26 mouse cellular contexts compared by ENCODE assay signal in genomic region chr3:20734302-20734701, GRCm38 (mm10).
DNase-seq lines count a peak whose midpoint lies in the region; ATAC-seq and TF ChIP-seq lines count a peak whose summit lies in the region.
"Had no signal": no experiment of that assay in that cellular context is flagged by ENCODE, and none has a peak within 500 bp of the region (broad histone marks: within the 10 kb centered on the region; RNA-seq: fewer than 3 reads in every experiment).

No protein-coding gene starts in this region.

- ATAC-seq in liver, postnatal 0 days, result no peak
- ATAC-seq: activated CD4-positive, CD25-positive, alpha-beta regulatory T cell, adult 4 months; forebrain, embryonic 15.5 days; hindbrain, embryonic 16.5 days; midbrain, embryonic 15.5 days had no signal

- H3K27me3 ChIP-seq in liver, adult 2 months (ENCODE audit: control insufficient read depth, insufficient read depth, low read length), result no peaks in the 10 kb centered on the region
- no peaks in the 10 kb centered on the region for H3K27me3 ChIP-seq in liver, postnatal 0 days (ENCODE audit: insufficient read depth, low read length)
- H3K27me3 ChIP-seq: embryonic facial prominence, embryonic 13.5 days; forebrain, embryonic 15.5 days; kidney, embryonic 15.5 days; liver, embryonic 13.5 days; midbrain, embryonic 15.5 days; neural tube, embryonic 15.5 days had no signal

- H3K9ac ChIP-seq in liver, adult 2 months (ENCODE audit: low read depth, low read length), result no peak overlapping the region
- H3K9ac ChIP-seq in liver, postnatal 0 days (replicated peaks), result no peak overlapping the region
- H3K9ac ChIP-seq: embryonic facial prominence, embryonic 13.5 days; forebrain, embryonic 15.5 days; kidney, embryonic 15.5 days; liver, embryonic 13.5 days; lung, embryonic 14.5 days; midbrain, embryonic 15.5 days; neural tube, embryonic 15.5 days had no signal

- no peak for TF ChIP-seq EP300 in liver, postnatal 0 days (IDR thresholded peaks at IDR 0.05; ENCODE audit: low read depth)

- DNase-seq in layer of hippocampus, adult 2 months (ENCODE audit: low spot score in 2 of 2), result peak; percentile 23 to 66
- no peak for DNase-seq in layer of hippocampus, postnatal 36 days
- DNase-seq in liver, adult 2 months (ENCODE audit: extremely low read depth, low read depth, low spot score), result peak; percentile 5
- no peak for DNase-seq in liver, postnatal 0 days
- DNase-seq in layer of hippocampus, adult 8-10 months (ENCODE audit: low spot score in 2 of 2), result peak; percentile 4 to 28
- peak; percentile 45 for DNase-seq in telencephalon, adult 2 months (ENCODE audit: low read depth, low spot score)
- no peak for DNase-seq in heart, postnatal 14 days
- DNase-seq: adrenal gland, adult 2 months; B cell, adult 2 months; cerebellum, adult 9-10 months; gastrocnemius, postnatal 14 days; kidney, adult 18-20 months; kidney, postnatal 25 days; liver, embryonic 13.5 days; lung, embryonic 14.5 days; lung, postnatal 14 days; right cerebral cortex, postnatal 4 days; thymus, postnatal 4 days had no signal

- no peaks in the 10 kb centered on the region for H3K79me2 ChIP-seq in liver, adult 2 months (ENCODE audit: control insufficient read depth, insufficient read depth, low read length)

- no peak for TF ChIP-seq CTCF in layer of hippocampus, adult 2 months (conservative IDR thresholded peaks at IDR 0.05)
- TF ChIP-seq CTCF in liver, adult 2 months (IDR thresholded peaks at IDR 0.05; ENCODE audit: low read depth, low read length), result no peak
- TF ChIP-seq CTCF in liver, postnatal 0 days (IDR thresholded peaks at IDR 0.05; ENCODE audit: low read depth), result no peak

- no peaks in the 10 kb centered on the region for H3K36me3 ChIP-seq in liver, adult 2 months (ENCODE audit: control insufficient read depth, insufficient read depth, low read length)
- no peaks in the 10 kb centered on the region for H3K36me3 ChIP-seq in liver, postnatal 0 days (replicated peaks; ENCODE audit: insufficient read depth, low read length)
- H3K36me3 ChIP-seq: embryonic facial prominence, embryonic 13.5 days; forebrain, embryonic 10.5 days; forebrain, embryonic 15.5 days; kidney, embryonic 15.5 days; liver, embryonic 13.5 days; midbrain, embryonic 15.5 days; neural tube, embryonic 15.5 days had no signal

- H3K4me3 ChIP-seq in layer of hippocampus, adult 2 months, result no peak overlapping the region
- H3K4me3 ChIP-seq in liver, adult 2 months (ENCODE audit: insufficient read depth, low read depth, low read length), result no peak overlapping the region
- H3K4me3 ChIP-seq in liver, postnatal 0 days (ENCODE audit: low read depth, low read length), result no peak overlapping the region
- H3K4me3 ChIP-seq: embryonic facial prominence, embryonic 13.5 days; forebrain, embryonic 10.5 days; forebrain, embryonic 15.5 days; kidney, embryonic 15.5 days; liver, embryonic 13.5 days; midbrain, embryonic 15.5 days; neural tube, embryonic 15.5 days had no signal

- 40% methylated on average over 3 of the region's 3 CpGs for WGBS in liver, adult 2 months
- WGBS in liver, postnatal 0 days (ENCODE audit: insufficient replicate concordance), result 47% methylated on average over 3 of the region's 3 CpGs

- intact Hi-C loops in heart, postnatal 14 days (cut with DNase I), result no loop called here

- H3K27ac ChIP-seq in layer of hippocampus, adult 2 months, result peak overlapping the region; percentile 56; the same call in 1 of the 2 replicates
- no peak overlapping the region for H3K27ac ChIP-seq in liver, adult 2 months (replicated peaks; ENCODE audit: insufficient read depth, low read depth, low read length)
- H3K27ac ChIP-seq in liver, postnatal 0 days (ENCODE audit: low read depth), result no peak overlapping the region
- H3K27ac ChIP-seq: embryonic facial prominence, embryonic 13.5 days; forebrain, embryonic 10.5 days; forebrain, embryonic 15.5 days; kidney, embryonic 15.5 days; liver, embryonic 13.5 days; midbrain, embryonic 15.5 days; neural tube, embryonic 15.5 days had no signal

- H3K4me2 ChIP-seq in liver, postnatal 0 days (ENCODE audit: low read depth, low read length), result no peak overlapping the region
- H3K4me2 ChIP-seq: embryonic facial prominence, embryonic 13.5 days; forebrain, embryonic 15.5 days; kidney, embryonic 15.5 days; liver, embryonic 13.5 days; lung, embryonic 14.5 days; midbrain, embryonic 15.5 days; neural tube, embryonic 15.5 days had no signal

- no peaks in the 10 kb centered on the region for H3K9me3 ChIP-seq in liver, postnatal 0 days (ENCODE audit: low read length)
- H3K9me3 ChIP-seq: embryonic facial prominence, embryonic 13.5 days; forebrain, embryonic 10.5 days; forebrain, embryonic 15.5 days; kidney, embryonic 15.5 days; liver, embryonic 13.5 days; midbrain, embryonic 15.5 days; neural tube, embryonic 15.5 days had no signal

- H3K4me1 ChIP-seq in liver, adult 2 months (ENCODE audit: control insufficient read depth, insufficient read depth, low read length), result no peaks in the 10 kb centered on the region
- H3K4me1 ChIP-seq in liver, postnatal 0 days (ENCODE audit: insufficient read depth), result no peaks in the 10 kb centered on the region
- H3K4me1 ChIP-seq: forebrain, embryonic 10.5 days; forebrain, embryonic 15.5 days; kidney, embryonic 15.5 days; liver, embryonic 13.5 days; midbrain, embryonic 15.5 days; neural tube, embryonic 15.5 days had no signal

- no peak for TF ChIP-seq POLR2A in liver, adult 2 months (IDR thresholded peaks at IDR 0.05; ENCODE audit: extremely low read depth, insufficient read depth, low read length)

Comparison
In these comparisons a context has a peak if more than half of its experiments do, and no peak if none do; other contexts are left out.
1. DNase-seq: peak in layer of hippocampus, adult 2 months (2 of 2), liver, adult 2 months (single experiment), layer of hippocampus, adult 8-10 months (2 of 2) and telencephalon, adult 2 months (single experiment); none in layer of hippocampus, postnatal 36 days (0 of 2), liver, postnatal 0 days (single experiment) and heart, postnatal 14 days (0 of 2).